Mouse (Mus musculus): Measurements from ENCODE around the gene C1qtnf9. TPM values are rescaled to one million over a fixed set of nuclear protein-coding genes. Genes with fewer than 3 reads are reported as not detected.
A peak's percentile ranks its signal among the peaks of the same experiment; 100 is the strongest.

The C1qtnf9 gene
- polyA plus RNA-seq, 1 experiment from 2014 or later = not detected

DNA sequence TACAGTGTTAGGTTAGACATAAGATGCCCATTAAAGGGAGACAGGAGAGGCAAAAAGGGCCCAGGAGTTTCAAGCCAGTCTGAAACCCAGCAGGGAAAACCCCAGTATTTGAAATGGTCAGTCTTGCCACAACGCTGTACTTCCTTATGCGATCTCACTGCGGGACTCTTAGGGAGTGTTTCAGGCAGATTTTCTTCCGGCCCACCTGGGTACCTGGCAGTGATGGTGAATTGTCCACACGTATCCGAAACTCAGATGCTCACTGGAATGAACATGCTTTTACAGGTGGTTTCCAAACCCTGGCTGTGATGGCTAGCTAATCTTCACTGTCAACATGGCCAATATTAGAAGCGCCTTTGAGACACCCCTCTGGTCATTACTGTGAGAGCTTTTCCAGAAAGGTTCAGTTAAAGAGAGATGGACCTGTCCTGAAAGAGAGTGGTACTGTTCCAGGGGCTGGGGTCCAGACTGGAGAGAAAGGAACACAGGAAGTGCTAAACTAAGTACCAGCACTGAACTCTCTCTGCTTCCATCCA is 14.3 kb downstream of the C1qtnf9 start:
- H3K4me3 ChIP-seq (ENCODE audit: low read depth, low read length) = no peak overlapping the region
- H3K4me2 ChIP-seq (ENCODE audit: low read depth, low read length, severe bottlenecking) = no peak overlapping the region
- 48% methylated on average over 7 of the region's 7 CpGs for WGBS
- no peaks in the 10 kb centered on the region for H3K36me3 ChIP-seq (ENCODE audit: control insufficient read depth, insufficient read depth, low read length)
- no peak overlapping the region for H3K9ac ChIP-seq (ENCODE audit: low read length)
- DNase-seq (ENCODE audit: low spot score) (no peak), ATAC-seq (replicated peaks; ENCODE audit: low FRiP score) (no peak)
- no peaks in the 10 kb centered on the region for H3K4me1 ChIP-seq (replicated peaks; ENCODE audit: control insufficient read depth, insufficient read depth, low read length)
- no peaks in the 10 kb centered on the region for H3K9me3 ChIP-seq (ENCODE audit: control insufficient read depth, low read length)
- no peaks in the 10 kb centered on the region for H3K27me3 ChIP-seq (ENCODE audit: control insufficient read depth, insufficient read depth, low read length)
- H3K27ac ChIP-seq (ENCODE audit: low read depth, low read length) = no peak overlapping the region

DNA sequence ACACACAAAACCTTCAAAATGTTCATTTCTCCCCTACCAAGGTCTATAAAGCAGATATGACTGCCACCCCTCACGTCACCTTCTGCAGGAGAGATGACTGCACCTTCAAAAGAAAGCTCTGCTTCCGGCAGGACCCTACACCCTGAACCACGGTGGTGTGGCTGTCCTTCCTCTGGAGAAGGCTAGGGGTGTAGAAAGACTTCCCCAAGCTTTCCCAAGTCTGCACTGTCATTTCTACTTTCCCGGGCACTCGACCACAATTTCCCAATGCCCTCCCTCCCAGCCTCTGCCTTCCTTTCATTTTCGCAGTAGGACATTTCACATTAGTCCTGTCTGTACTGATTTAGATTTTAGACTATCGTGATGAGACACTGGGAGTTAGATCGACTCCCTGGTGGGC is 15.3 kb downstream of the C1qtnf9 start:
- ATAC-seq (replicated peaks; ENCODE audit: low FRiP score) (no peak), DNase-seq (ENCODE audit: low spot score) (no peak)
- Histone ChIP-seq H3K4me2 (ENCODE audit: low read depth, low read length, severe bottlenecking) (no peak overlapping the region), H3K27me3 (ENCODE audit: control insufficient read depth, insufficient read depth, low read length) (no peaks in the 10 kb centered on the region), H3K9ac (ENCODE audit: low read length) (no peak overlapping the region), H3K4me3 (ENCODE audit: low read depth, low read length) (no peak overlapping the region), H3K36me3 (ENCODE audit: control insufficient read depth, insufficient read depth, low read length) (no peaks in the 10 kb centered on the region), H3K4me1 (replicated peaks; ENCODE audit: control insufficient read depth, insufficient read depth, low read length) (no peaks in the 10 kb centered on the region), H3K27ac (ENCODE audit: low read depth, low read length) (no peak overlapping the region), H3K9me3 (ENCODE audit: control insufficient read depth, low read length) (no peaks in the 10 kb centered on the region)
- WGBS = 48% methylated on average over 8 of the region's 8 CpGs

DNA sequence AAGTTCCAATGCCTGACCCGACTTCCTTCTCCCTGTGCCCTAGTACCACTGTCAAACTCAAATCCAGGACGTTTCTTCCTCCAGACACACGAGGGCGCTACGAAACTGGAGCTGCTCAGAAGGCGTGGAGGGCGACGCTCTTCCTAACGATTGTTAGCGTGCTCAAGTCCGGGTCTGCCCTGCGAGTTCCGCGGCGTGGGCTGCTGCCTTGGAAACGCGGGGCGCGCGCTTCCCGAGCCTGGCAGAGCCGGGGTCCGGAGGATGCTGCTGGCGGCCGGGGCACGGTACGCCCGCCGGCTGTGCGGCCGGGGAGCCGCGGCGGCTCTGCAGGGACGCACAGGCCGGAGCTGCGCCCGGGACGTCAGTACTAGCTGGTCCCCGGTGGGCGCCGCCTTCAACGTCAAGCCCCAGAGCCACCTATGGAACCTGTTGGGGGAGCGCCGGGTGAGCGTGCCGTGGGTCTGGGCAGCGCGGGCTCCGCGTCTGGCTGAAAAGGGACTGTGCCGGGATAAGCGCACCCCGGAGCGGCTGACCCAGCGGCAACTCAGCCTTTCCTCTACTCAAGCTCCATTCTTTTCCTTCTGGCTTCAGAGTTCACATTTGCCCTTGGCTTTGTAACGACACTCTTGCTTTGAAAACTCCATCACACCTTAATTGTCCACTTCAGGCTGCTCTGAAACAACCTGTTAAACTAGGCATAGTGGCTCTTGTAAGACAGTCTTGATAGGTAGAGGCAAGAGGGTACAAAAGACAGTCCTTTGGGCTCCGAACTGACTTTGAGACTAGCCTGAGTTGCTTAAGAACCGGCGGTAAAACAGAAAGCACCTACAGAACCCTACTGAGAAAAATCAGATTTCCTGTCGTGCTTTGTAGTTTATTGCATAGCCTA is 16.7 kb downstream of the C1qtnf9 start, which contains the start of gene Mipep:
Gene Mipep, plus strand, starts transcription at position 147 of the 889 bp plus-strand sequence.
- Histone ChIP-seq H3K4me1 (replicated peaks; ENCODE audit: control insufficient read depth, insufficient read depth, low read length) (no peaks in the 10 kb centered on the region), H3K9me3 (ENCODE audit: control insufficient read depth, low read length) (no peaks in the 10 kb centered on the region), H3K27me3 (ENCODE audit: control insufficient read depth, insufficient read depth, low read length) (no peaks in the 10 kb centered on the region), H3K9ac (ENCODE audit: low read length) (peak within 1 kb of the TSS; percentile 76), H3K27ac (ENCODE audit: low read depth, low read length) (no peak within 1 kb of the TSS), H3K4me3 (ENCODE audit: low read depth, low read length) (peak within 1 kb of the TSS; percentile 90), H3K36me3 (ENCODE audit: control insufficient read depth, insufficient read depth, low read length) (no peaks in the 10 kb centered on the region), H3K4me2 (ENCODE audit: low read depth, low read length, severe bottlenecking) (peak within 1 kb of the TSS; percentile 83)
- peak; percentile 94 for DNase-seq (ENCODE audit: low spot score)
- peak; percentile 93 for ATAC-seq (replicated peaks; ENCODE audit: low FRiP score)
- under 1% methylated on average over 61 of the region's 61 CpGs for WGBS

DNA sequence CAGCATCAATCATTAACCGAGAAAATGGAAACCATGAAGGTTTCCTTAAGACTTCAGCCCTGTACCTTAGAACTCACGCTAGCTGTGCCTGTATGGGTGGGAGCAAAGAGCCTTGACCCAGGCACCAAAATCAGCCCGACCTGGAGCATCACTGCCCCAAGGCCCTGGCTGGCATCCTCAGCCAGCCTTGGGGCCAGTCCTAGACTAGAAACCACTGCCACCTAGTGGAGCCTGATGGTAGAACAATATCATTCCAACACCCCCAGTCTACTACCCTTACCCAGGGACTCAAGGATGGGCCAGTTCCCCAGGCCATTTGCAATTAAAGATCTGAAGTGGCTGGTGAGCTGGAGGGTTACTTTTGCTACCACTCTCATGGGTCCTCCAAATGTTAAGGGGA is 22.2 kb downstream of the C1qtnf9 start:
- DNase-seq (ENCODE audit: low spot score) (peak; percentile 73), ATAC-seq (replicated peaks; ENCODE audit: low FRiP score) (no peak)
- Histone ChIP-seq H3K27me3 (ENCODE audit: control insufficient read depth, insufficient read depth, low read length) (no peaks in the 10 kb centered on the region), H3K4me1 (replicated peaks; ENCODE audit: control insufficient read depth, insufficient read depth, low read length) (no peaks in the 10 kb centered on the region), H3K9me3 (ENCODE audit: control insufficient read depth, low read length) (no peaks in the 10 kb centered on the region), H3K36me3 (ENCODE audit: control insufficient read depth, insufficient read depth, low read length) (no peaks in the 10 kb centered on the region), H3K4me2 (ENCODE audit: low read depth, low read length, severe bottlenecking) (no peak overlapping the region), H3K27ac (ENCODE audit: low read depth, low read length) (no peak overlapping the region), H3K9ac (ENCODE audit: low read length) (no peak overlapping the region), H3K4me3 (ENCODE audit: low read depth, low read length) (no peak overlapping the region)
- WGBS = 39% methylated on average over 3 of the region's 3 CpGs

DNA sequence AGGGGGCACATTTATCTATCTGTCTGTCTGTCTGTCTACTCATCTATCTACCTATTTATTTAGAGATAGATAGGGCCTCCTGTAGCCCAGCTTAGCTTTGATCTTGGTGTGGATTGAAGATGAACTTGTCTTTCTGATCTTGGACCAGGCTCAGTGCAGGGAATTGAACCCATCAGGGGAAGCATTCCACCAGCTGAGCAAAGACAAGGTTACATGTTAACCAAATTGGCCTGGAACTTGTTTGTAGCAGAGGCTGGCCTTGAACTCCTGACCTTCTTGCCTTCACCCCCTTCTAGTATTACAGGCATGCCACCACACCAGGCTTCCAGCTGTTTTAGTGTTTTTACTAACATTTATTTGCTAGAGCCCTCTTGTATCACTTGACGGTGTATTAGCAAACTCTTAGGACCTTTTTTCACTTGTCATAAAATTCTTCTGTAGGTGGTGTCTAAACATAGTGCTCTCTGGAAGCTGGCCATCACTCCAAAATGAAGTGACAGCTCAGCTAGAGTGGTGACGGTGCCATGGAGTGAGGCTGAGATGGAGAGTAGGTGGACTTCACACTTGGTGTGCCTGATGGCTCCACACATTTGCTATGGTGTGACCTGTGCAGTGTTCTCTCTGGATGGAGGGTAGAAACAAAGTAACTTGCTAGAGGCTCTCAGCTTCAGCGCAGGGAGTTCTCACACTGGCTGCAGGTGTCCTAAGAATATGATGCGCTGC is 28.8 kb downstream of the C1qtnf9 start:
- WGBS = 93% methylated on average over 4 of the region's 4 CpGs

DNA sequence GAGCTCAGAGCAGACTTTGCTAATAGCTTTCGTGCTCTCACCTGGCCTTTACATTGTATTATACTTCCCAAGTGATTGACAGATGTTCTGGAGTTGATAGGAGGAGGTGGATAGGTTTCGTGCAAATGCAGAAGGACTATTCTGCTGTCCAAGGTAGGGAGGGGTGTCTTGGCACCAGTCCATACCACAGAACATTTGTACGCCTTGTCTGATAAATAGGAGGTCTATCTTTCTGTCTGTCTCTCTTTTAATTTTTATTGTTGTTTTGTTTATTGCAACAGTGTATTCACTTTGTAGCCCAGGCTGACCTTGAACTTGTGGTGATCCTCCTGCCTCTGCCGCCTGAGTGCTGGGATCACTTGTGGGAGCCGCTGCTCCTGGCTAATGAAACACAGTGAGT is 29.7 kb downstream of the C1qtnf9 start:
- no peak for DNase-seq (ENCODE audit: low spot score)
- Histone ChIP-seq H3K27me3 (ENCODE audit: control insufficient read depth, insufficient read depth, low read length) (no peaks in the 10 kb centered on the region), H3K4me1 (replicated peaks; ENCODE audit: control insufficient read depth, insufficient read depth, low read length) (no peaks in the 10 kb centered on the region), H3K9me3 (ENCODE audit: control insufficient read depth, low read length) (no peaks in the 10 kb centered on the region), H3K9ac (ENCODE audit: low read length) (no peak overlapping the region), H3K36me3 (ENCODE audit: control insufficient read depth, insufficient read depth, low read length) (no peaks in the 10 kb centered on the region), H3K27ac (ENCODE audit: low read depth, low read length) (no peak overlapping the region), H3K4me2 (ENCODE audit: low read depth, low read length, severe bottlenecking) (no peak overlapping the region), H3K4me3 (ENCODE audit: low read depth, low read length) (no peak overlapping the region)
- 90% methylated on average over 5 of the region's 5 CpGs for WGBS
- no peak for ATAC-seq (replicated peaks; ENCODE audit: low FRiP score)

More for the DNA sequence above, 28.8 kb downstream of the C1qtnf9 start:
- H3K9me3 ChIP-seq (ENCODE audit: control insufficient read depth, low read length) = no peaks in the 10 kb centered on the region
- no peaks in the 10 kb centered on the region for H3K36me3 ChIP-seq (ENCODE audit: control insufficient read depth, insufficient read depth, low read length)
- DNase-seq (ENCODE audit: low spot score) = no peak
- no peak overlapping the region for H3K9ac ChIP-seq (ENCODE audit: low read length)
- no peak overlapping the region for H3K4me3 ChIP-seq (ENCODE audit: low read depth, low read length)
- no peak overlapping the region for H3K4me2 ChIP-seq (ENCODE audit: low read depth, low read length, severe bottlenecking)
- ATAC-seq (replicated peaks; ENCODE audit: low FRiP score) = no peak
- no peaks in the 10 kb centered on the region for H3K27me3 ChIP-seq (ENCODE audit: control insufficient read depth, insufficient read depth, low read length)
- no peaks in the 10 kb centered on the region for H3K4me1 ChIP-seq (replicated peaks; ENCODE audit: control insufficient read depth, insufficient read depth, low read length)
- H3K27ac ChIP-seq (ENCODE audit: low read depth, low read length) = no peak overlapping the region

DNA sequence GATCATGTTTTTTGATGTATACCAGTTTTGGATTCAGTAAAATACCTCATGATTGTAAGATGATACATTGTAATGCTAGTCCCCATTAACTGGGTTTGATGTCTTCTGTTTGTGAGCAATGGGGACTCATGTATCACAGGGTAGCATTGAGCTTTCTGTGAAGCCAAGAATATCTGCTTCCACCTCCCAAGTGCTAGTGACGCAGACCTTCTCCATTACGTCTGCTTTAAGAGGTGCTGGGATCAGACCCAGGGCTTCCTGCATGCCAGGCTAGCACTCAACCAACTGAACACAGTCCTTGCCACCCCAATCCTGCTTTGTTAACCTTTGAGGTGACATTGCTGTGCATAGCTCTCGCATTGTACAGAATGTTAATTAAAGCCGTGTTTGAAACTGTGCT is 30.8 kb downstream of the C1qtnf9 start:
- H3K36me3 ChIP-seq (ENCODE audit: control insufficient read depth, insufficient read depth, low read length) = no peaks in the 10 kb centered on the region; the same call in 1 of the 2 replicates
- no peak overlapping the region for H3K27ac ChIP-seq (ENCODE audit: low read depth, low read length)

DNA sequence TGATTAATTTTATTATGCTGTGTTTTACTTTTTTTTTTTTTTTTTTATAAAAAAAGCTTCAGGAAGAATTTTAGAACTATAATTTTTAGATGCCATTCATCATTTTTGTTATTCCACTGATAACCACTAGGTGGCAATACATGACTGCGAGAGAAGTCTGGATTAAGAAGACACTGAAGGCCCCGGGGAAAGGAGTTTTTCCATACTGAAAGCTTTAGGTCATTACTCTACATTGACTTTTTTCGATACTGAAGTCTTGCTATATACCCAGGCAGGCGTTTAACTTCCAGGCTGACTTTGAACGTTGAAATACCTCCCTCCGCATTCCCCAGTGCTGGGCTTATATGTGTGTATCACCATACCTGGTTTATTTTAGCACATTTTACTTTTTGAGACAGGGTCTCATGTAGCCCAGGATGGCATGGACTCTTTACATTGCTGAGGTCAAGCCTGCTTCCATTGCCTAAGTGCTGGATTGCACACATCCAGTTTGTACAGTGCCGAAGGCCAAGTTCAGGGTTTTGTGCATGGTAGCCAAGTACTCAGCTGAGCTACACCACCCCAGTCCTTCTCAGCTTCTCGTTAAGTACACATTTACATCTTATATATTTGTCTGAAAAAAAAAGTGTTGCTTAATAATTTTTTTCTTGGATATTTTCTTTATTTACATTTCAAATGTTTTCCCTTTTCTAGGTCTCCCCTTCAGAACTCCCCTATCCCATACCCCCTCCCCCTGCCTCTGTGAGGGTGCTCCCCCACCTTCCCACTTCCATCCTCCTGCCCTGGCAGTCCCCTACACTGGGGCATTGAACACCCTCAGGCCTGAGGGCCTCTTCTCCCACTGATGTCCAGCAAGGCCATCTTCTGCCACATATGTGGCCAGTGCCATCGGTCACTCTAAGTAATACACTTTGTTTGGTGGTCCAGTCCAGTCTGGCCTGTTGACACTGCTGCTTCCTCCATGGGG is 32.1 kb downstream of the C1qtnf9 start:
- Histone ChIP-seq H3K9me3 (ENCODE audit: control insufficient read depth, low read length) (no peaks in the 10 kb centered on the region), H3K4me1 (replicated peaks; ENCODE audit: control insufficient read depth, insufficient read depth, low read length) (no peaks in the 10 kb centered on the region), H3K4me3 (ENCODE audit: low read depth, low read length) (no peak overlapping the region), H3K4me2 (ENCODE audit: low read depth, low read length, severe bottlenecking) (no peak overlapping the region), H3K9ac (ENCODE audit: low read length) (no peak overlapping the region), H3K36me3 (ENCODE audit: control insufficient read depth, insufficient read depth, low read length) (no peaks in the 10 kb centered on the region; the same call in 1 of the 2 replicates), H3K27me3 (ENCODE audit: control insufficient read depth, insufficient read depth, low read length) (no peaks in the 10 kb centered on the region), H3K27ac (ENCODE audit: low read depth, low read length) (no peak overlapping the region)
- no peak for ATAC-seq (replicated peaks; ENCODE audit: low FRiP score)
- DNase-seq (ENCODE audit: low spot score) = peak; percentile 52
- WGBS = 55% methylated on average over 9 of the region's 9 CpGs

More for the DNA sequence above, 30.8 kb downstream of the C1qtnf9 start:
- Histone ChIP-seq H3K9me3 (ENCODE audit: control insufficient read depth, low read length) (no peaks in the 10 kb centered on the region), H3K4me1 (replicated peaks; ENCODE audit: control insufficient read depth, insufficient read depth, low read length) (no peaks in the 10 kb centered on the region), H3K4me2 (ENCODE audit: low read depth, low read length, severe bottlenecking) (no peak overlapping the region), H3K27me3 (ENCODE audit: control insufficient read depth, insufficient read depth, low read length) (no peaks in the 10 kb centered on the region), H3K9ac (ENCODE audit: low read length) (no peak overlapping the region), H3K4me3 (ENCODE audit: low read depth, low read length) (no peak overlapping the region)
- 87% methylated on average over 4 of the region's 4 CpGs for WGBS
- DNase-seq (ENCODE audit: low spot score) (no peak), ATAC-seq (replicated peaks; ENCODE audit: low FRiP score) (no peak)
